Mouse (Mus musculus): ENCODE data around the gene Ren1. TPM values are rescaled to one million over a fixed set of nuclear protein-coding genes. Genes with fewer than 3 reads are reported as not detected.

Gene Ren1
- polyA plus RNA-seq (2016; fragmentation: Nextera tagmentation; extraction: Ambion mirVana), result not detected in 2 replicates

DNA sequence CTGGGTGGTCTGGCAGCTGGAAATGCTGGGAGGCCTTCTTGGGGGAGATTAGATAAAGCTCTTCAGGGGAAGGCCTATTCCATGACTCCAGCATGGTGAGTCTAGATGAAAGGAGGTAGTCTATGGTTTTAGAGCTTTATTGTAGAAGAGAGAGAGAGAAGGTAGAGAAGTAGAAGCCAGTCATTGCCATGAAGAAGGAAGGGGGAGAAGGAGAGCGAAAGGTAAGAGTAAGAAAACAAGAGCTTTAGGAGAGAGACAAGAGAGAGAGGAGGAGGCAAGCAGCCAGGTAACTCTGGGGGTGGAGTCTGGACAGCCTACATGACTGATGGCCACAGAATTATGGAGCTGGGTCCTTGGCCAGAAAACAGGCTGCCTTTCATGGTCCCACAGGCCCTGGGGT, at the start of gene Ren1:
TSS of gene Ren1 (plus strand) at position 301 of the 400 bp plus-strand sequence.
- peaks cover 29% of the 10 kb centered on the region for H3K27me3 ChIP-seq (ENCODE audit: poor library complexity, severe bottlenecking)
- DNase-seq (ENCODE audit: extremely low spot score, low spot score), result no peak
- no peaks in the 10 kb centered on the region for H3K36me3 ChIP-seq (replicated peaks)
- H3K4me1 ChIP-seq, result peaks cover 14% of the 10 kb centered on the region; the same call in 1 of the 2 replicates
- no peak within 1 kb of the TSS for H3K27ac ChIP-seq
- no peak within 1 kb of the TSS for H3K4me3 ChIP-seq
- H3K9me3 ChIP-seq, result no peaks in the 10 kb centered on the region
- 88% methylated on average over 1 of the region's 1 CpGs for WGBS

- no peak for DNase-seq (ENCODE audit: extremely low spot score, low spot score)
- H3K9me3 ChIP-seq, result no peaks in the 10 kb centered on the region
- H3K4me1 ChIP-seq, result peaks cover 20% of the 10 kb centered on the region
- peaks cover 30% of the 10 kb centered on the region for H3K27me3 ChIP-seq (ENCODE audit: poor library complexity, severe bottlenecking)
- 69% methylated on average over 3 of the region's 3 CpGs for WGBS
- H3K36me3 ChIP-seq (replicated peaks), result peaks cover 30% of the 10 kb centered on the region
- no peak overlapping the region for H3K27ac ChIP-seq
- H3K4me3 ChIP-seq, result no peak overlapping the region
Measured at GRCm38 (mm10) chr1:133302540-133302939, 47.8 kb upstream of the Ren1 start.

- Histone ChIP-seq H3K27me3 (ENCODE audit: poor library complexity, severe bottlenecking) (peaks cover 6% of the 10 kb centered on the region), H3K27ac (0 out of 2 replicates have a peak overlapping the region, but pooled peaks have one; percentile 35), H3K4me1 (peaks cover 14% of the 10 kb centered on the region), H3K9me3 (no peaks in the 10 kb centered on the region), H3K36me3 (replicated peaks) (no peaks in the 10 kb centered on the region), H3K4me3 (no peak overlapping the region)
- WGBS, result 12% methylated on average over 4 of the region's 4 CpGs
- peak; percentile 70 for DNase-seq (ENCODE audit: extremely low spot score, low spot score)
Measured at GRCm38 (mm10) chr1:133306842-133307241, 43.5 kb upstream of the Ren1 start.

DNA sequence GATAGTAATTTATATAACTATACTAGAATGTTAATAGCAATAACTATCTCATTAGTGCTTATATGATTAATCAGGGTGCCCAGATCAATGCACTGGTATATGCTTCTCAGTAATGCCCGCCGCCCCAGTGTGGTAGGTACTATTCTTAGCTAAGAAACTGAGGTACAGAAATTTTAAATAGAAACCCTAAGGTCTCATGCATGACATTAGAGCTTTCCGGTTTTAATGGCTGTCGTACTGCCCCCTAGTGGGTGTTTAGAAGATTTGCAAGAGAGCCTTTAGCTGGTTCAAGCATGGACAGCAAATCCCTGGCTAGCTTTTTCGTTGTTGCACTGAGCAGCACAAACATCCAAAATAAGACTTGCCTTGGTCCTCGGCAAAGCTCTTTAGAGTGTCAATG, 43.0 kb upstream of the Ren1 start:
- Histone ChIP-seq H3K27ac (no peak overlapping the region), H3K4me3 (no peak overlapping the region), H3K4me1 (peaks cover 19% of the 10 kb centered on the region), H3K36me3 (replicated peaks) (no peaks in the 10 kb centered on the region), H3K27me3 (ENCODE audit: poor library complexity, severe bottlenecking) (peaks cover 8% of the 10 kb centered on the region), H3K9me3 (no peaks in the 10 kb centered on the region)
- 21% methylated on average over 6 of the region's 6 CpGs for WGBS
- peak; percentile 63 for DNase-seq (ENCODE audit: extremely low spot score, low spot score)

DNA sequence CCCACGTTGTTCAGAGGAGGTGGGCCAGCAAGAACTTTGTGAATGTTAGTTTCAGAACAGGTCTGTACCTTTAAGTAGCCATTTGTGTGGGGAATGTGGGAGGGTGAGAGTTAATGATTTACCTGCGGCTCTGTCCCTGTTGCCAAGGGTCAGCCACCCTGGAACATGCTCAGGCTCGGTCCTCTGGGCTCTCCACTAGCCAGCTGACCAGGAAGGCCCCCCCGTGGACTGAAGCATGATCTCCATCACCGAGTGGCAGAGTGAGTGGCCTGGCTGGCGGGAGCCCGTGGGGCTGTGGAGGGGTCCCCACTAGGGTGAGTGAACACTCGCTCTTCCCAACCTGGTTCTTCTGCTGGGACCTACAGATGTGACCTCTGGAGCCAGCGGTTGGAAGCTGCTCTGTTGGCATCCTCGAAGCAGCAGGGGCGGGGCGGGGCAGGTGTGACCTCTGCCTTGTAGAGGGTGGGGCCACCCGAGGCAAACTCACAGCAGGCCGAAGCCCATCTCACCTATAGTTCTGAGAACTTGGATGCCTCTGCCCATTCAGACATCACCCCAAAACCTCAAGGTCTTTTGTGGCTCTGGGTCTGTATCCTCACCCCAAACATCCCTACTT, 40.5 kb upstream of the Ren1 start, which contains the start of gene Golt1a:
TSS of gene Golt1a (plus strand) at position 149 of the 616 bp plus-strand sequence.
- 71% methylated on average over 14 of the region's 14 CpGs for whole genome bisulfite sequencing
- Histone ChIP-seq H3K4me1 (peaks cover 22% of the 10 kb centered on the region), H3K27me3 (ENCODE audit: poor library complexity, severe bottlenecking) (peaks cover 15% of the 10 kb centered on the region), H3K9me3 (no peaks in the 10 kb centered on the region), H3K4me3 (no peak within 1 kb of the TSS), H3K36me3 (replicated peaks) (no peaks in the 10 kb centered on the region), H3K27ac (no peak within 1 kb of the TSS)
- DNase-seq (ENCODE audit: extremely low spot score, low spot score), result no peak

- peaks cover 15% of the 10 kb centered on the region for H3K27me3 ChIP-seq (ENCODE audit: poor library complexity, severe bottlenecking)
- H3K4me3 ChIP-seq, result no peak overlapping the region
- no peak for DNase-seq (ENCODE audit: extremely low spot score, low spot score)
- no peak overlapping the region for H3K27ac ChIP-seq
- no peaks in the 10 kb centered on the region for H3K36me3 ChIP-seq (replicated peaks)
- peaks cover 22% of the 10 kb centered on the region for H3K4me1 ChIP-seq
- H3K9me3 ChIP-seq, result no peaks in the 10 kb centered on the region
- WGBS, result 67% methylated on average over 4 of the region's 4 CpGs
Measured at GRCm38 (mm10) chr1:133311240-133311639, 39.1 kb upstream of the Ren1 start.

- H3K27me3 ChIP-seq (ENCODE audit: poor library complexity, severe bottlenecking), result peaks cover 15% of the 10 kb centered on the region
- H3K4me3 ChIP-seq, result no peak overlapping the region
- H3K27ac ChIP-seq, result no peak overlapping the region
- no peaks in the 10 kb centered on the region for H3K9me3 ChIP-seq
- no peak for DNase-seq (ENCODE audit: extremely low spot score, low spot score)
- 37% methylated on average over 10 of the region's 10 CpGs for WGBS
- no peaks in the 10 kb centered on the region for H3K36me3 ChIP-seq (replicated peaks)
- peaks cover 19% of the 10 kb centered on the region for H3K4me1 ChIP-seq
Measured at GRCm38 (mm10) chr1:133311946-133312345, 38.4 kb upstream of the Ren1 start.

DNA sequence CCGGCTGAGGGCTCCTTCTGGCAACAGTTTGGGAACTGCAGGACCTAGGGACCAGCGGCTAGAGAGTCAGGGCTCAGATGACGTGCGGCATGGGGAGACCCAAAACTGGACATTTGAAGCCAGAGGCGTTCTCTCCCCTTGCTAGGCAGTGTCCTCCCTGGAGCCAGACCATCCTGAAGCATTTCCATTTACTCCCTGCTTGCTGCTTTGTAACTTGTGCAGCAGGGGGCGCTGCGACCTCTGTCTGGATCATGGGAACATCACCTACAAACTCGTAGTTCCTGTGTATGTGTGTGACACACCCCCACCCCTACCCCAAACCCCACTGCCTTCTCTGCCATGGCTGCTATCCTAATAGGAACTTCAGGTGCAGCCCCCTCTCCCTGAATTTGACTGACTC, 35.9 kb upstream of the Ren1 start:
- H3K36me3 ChIP-seq (replicated peaks), result no peaks in the 10 kb centered on the region
- H3K4me3 ChIP-seq, result no peak overlapping the region
- H3K9me3 ChIP-seq, result peaks cover 4% of the 10 kb centered on the region; the same call in 1 of the 2 replicates
- 24% methylated on average over 8 of the region's 8 CpGs for WGBS
- no peak overlapping the region for H3K27ac ChIP-seq
- H3K27me3 ChIP-seq (ENCODE audit: poor library complexity, severe bottlenecking), result peaks cover 15% of the 10 kb centered on the region
- DNase-seq (ENCODE audit: extremely low spot score, low spot score), result peak; percentile 62
- peaks cover 14% of the 10 kb centered on the region for H3K4me1 ChIP-seq

DNA sequence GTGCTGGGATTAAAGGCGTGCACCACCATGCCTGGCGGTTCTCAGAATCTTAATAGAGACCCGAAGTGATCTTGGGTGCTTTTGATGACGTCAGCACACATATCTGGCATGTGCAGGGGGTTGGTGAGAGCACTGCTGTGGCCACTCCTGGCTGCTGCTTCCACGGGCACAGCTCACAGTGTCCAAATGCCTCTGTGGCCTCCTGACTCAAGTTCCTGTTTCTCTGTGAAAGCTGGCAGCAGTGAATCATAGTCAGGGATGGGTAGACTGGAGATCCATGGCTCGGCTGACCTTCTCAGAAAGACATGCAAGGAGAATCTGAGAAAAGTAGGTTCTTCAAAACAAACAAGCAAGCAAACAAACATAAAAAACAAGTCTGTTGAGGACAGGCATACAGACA, 34.5 kb upstream of the Ren1 start:
- Histone ChIP-seq H3K9me3 (peaks cover 4% of the 10 kb centered on the region; the same call in 1 of the 2 replicates), H3K4me3 (no peak overlapping the region), H3K27ac (no peak overlapping the region), H3K4me1 (peaks cover 14% of the 10 kb centered on the region), H3K36me3 (replicated peaks) (no peaks in the 10 kb centered on the region), H3K27me3 (ENCODE audit: poor library complexity, severe bottlenecking) (peaks cover 15% of the 10 kb centered on the region)
- WGBS, result 89% methylated on average over 6 of the region's 6 CpGs
- DNase-seq (ENCODE audit: extremely low spot score, low spot score), result no peak

GRCm38 (mm10) chr1:133316577-133316976, 33.7 kb upstream of the Ren1 start:
- WGBS, result 83% methylated on average over 4 of the region's 4 CpGs
- Histone ChIP-seq H3K27ac (no peak overlapping the region), H3K4me1 (peaks cover 10% of the 10 kb centered on the region), H3K36me3 (replicated peaks) (no peaks in the 10 kb centered on the region), H3K9me3 (peaks cover 4% of the 10 kb centered on the region; the same call in 1 of the 2 replicates), H3K4me3 (no peak overlapping the region), H3K27me3 (ENCODE audit: poor library complexity, severe bottlenecking) (peaks cover 12% of the 10 kb centered on the region)
- DNase-seq (ENCODE audit: extremely low spot score, low spot score), result no peak

GRCm38 (mm10) chr1:133317149-133317548, 33.2 kb upstream of the Ren1 start:
- no peaks in the 10 kb centered on the region for H3K36me3 ChIP-seq (replicated peaks)
- 90% methylated on average over 1 of the region's 1 CpGs for WGBS

DNA sequence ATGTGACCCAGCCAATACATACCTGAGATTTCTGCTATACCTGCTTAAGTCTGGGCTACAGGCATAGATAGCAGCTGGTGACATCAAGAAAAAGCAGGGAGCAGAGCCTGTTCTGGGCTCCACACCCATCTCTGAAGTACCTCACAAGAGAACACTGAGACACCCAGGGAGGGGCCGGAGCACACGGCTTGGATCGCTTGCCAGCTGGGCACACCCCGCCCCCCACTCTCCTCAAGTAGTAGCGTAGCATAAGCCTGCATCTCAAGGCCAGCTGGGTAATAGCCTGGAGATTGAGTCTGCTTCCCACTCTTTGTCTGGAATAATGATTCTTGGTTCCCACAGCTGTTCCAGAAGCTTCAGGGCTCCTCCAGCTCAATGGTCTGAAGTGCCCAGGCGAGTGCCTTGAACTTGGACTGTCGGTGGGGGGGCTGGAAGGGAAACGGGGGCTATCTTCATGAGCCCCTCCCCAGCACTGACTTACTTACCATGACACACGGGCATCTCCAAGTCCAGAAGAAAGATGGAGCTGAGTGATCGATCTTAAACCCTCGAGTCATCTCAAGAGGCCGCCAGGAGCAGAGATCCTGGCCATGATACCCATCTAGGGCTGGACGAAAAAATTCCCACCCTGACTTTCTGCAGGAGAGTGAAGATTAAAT, 28.9 kb upstream of the Ren1 start, which contains the start of gene Kiss1:
TSS of gene Kiss1 (plus strand) at position 609 of the 659 bp plus-strand sequence.
- 89% methylated on average over 13 of the region's 13 CpGs for WGBS
- H3K4me3 ChIP-seq, result no peak within 1 kb of the TSS
- H3K27me3 ChIP-seq (ENCODE audit: poor library complexity, severe bottlenecking), result peaks cover 8% of the 10 kb centered on the region; the same call in 1 of the 2 replicates
- H3K4me1 ChIP-seq, result peaks cover 10% of the 10 kb centered on the region
- no peaks in the 10 kb centered on the region for H3K36me3 ChIP-seq (replicated peaks)
- H3K9me3 ChIP-seq, result peaks cover 4% of the 10 kb centered on the region; the same call in 1 of the 2 replicates
- H3K27ac ChIP-seq, result no peak within 1 kb of the TSS
- DNase-seq (ENCODE audit: extremely low spot score, low spot score), result no peak

More at GRCm38 (mm10) chr1:133317149-133317548, 33.2 kb upstream of the Ren1 start:
- Histone ChIP-seq H3K9me3 (peaks cover 4% of the 10 kb centered on the region; the same call in 1 of the 2 replicates), H3K27me3 (ENCODE audit: poor library complexity, severe bottlenecking) (peaks cover 6% of the 10 kb centered on the region), H3K27ac (no peak overlapping the region), H3K4me1 (peaks cover 4% of the 10 kb centered on the region), H3K4me3 (no peak overlapping the region)
- no peak for DNase-seq (ENCODE audit: extremely low spot score, low spot score)

DNA sequence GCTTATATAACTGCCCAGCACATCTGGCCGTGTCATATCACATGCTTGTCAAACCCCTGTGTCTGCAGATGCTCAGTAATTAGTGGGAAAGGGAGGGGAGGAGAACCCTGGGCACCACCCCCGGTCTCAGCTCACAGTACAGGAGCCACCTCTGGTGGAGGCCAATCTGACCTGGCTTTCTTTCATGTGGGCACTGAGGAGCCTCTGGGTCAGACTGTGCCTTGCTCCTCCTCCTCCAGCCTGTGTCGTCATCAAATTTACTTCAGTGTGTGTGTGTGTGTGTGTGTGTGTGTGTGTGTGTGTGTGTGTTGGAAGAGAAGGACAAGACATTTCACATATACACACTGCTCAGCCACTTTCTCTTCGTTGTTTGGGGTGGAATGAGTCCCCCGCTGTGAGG, 27.0 kb upstream of the Ren1 start:
- Histone ChIP-seq H3K27me3 (ENCODE audit: poor library complexity, severe bottlenecking) (peaks cover 26% of the 10 kb centered on the region), H3K4me1 (peaks cover 15% of the 10 kb centered on the region), H3K9me3 (peaks cover 2% of the 10 kb centered on the region; the same call in 1 of the 2 replicates), H3K27ac (no peak overlapping the region), H3K4me3 (no peak overlapping the region), H3K36me3 (replicated peaks) (no peaks in the 10 kb centered on the region)
- no peak for DNase-seq (ENCODE audit: extremely low spot score, low spot score)
- 57% methylated on average over 5 of the region's 5 CpGs for WGBS
